Mouse (Mus musculus): Measurements from ENCODE around the gene Chrm4. TPM values are rescaled to one million over a fixed set of nuclear protein-coding genes. Genes with fewer than 3 reads are reported as not detected.

Chrm4 gene
- polyA plus RNA-seq, 1 experiment from 2014 or later = 0.25 TPM

DNA sequence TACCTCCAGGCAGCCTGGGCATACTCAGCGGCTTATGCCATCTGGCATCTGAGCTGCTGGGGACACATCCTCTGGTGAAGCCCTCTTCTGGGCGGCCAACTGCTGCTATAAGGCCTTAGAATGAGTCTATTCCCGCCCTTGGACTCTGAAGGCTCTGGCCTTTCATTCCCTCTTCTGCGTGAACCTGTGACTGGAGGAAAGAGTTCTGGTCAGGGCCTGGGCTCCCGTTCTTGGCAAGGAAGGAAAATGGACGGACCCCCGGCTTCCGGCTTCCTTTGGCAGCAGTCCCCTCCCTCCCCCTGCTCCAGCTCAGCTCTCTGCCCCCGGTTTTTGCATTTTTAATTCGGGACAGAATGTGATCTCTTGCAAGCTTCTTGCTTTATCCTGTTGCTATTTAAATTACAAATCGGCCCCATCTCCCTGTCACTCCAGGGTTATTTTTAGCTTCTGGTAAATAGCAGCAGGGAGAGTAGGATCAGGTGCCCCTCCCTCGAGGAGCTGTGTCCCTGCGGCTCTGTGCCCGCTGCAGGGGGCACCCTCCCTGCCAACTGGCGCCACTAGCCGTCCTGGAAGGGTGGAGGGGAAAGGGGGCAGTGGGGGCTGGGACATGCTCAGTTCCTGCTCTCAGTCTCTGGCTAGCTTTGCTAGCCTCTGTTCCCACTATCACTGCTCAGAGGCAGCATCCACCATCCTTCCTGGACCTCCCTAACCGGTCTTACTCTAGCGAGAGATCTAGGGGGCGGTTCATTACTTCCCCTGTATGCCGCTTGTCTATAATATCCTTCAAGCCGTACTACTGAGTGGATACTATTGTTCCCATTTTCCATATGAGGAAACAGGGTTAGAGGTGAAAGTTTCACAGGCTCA, 44.4 kb downstream of the Chrm4 start:
- 0 out of 2 replicates have a peak overlapping the region, but pooled peaks have one; percentile 12 for H3K9ac ChIP-seq
- peaks cover 36% of the 10 kb centered on the region for H3K4me1 ChIP-seq
- no peak overlapping the region; the same call in 1 of the 2 replicates for H3K4me3 ChIP-seq (replicated peaks)
- peak; percentile 39; the same call in 1 of the 2 replicates for ATAC-seq (ENCODE audit: insufficient number of reproducible peaks, low FRiP score, low TSS enrichment, low read depth)
- WGBS = 16% methylated on average over 21 of the region's 21 CpGs
- no peaks in the 10 kb centered on the region for H3K9me3 ChIP-seq (replicated peaks)
- H3K27me3 ChIP-seq = peaks cover 26% of the 10 kb centered on the region
- H3K27ac ChIP-seq (replicated peaks) = peak overlapping the region; percentile 84
- H3K4me2 ChIP-seq (replicated peaks) = peak overlapping the region; percentile 40
- no peaks in the 10 kb centered on the region for H3K36me3 ChIP-seq

DNA sequence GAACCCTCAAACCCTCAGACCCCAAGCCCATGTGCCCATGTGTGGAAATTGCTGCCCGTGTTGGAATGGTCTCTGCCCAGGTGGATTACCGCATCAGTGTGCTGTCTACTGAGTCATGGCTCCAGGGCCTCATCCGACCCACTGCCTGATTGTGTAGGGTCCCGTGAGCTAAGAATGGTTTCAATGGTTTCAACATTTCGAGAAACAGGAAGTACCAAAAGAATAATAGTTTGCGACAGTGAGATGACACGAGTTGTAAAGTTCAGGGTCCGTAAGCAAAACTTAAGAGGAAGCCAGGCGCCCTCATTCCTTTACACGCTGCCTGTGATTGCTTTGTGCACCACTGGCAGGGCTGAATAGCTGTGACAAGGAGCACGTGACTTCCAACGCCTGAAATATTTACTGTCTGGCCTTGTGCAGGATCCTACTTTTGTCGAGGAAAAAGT, 45.1 kb downstream of the Chrm4 start:
- no peak overlapping the region for H3K9ac ChIP-seq
- peak overlapping the region; percentile 84 for H3K27ac ChIP-seq (replicated peaks)
- peaks cover 33% of the 10 kb centered on the region for H3K27me3 ChIP-seq
- H3K9me3 ChIP-seq (replicated peaks) = no peaks in the 10 kb centered on the region
- no peak overlapping the region for H3K4me2 ChIP-seq (replicated peaks)
- 32% methylated on average over 13 of the region's 13 CpGs for WGBS
- H3K4me1 ChIP-seq = peaks cover 36% of the 10 kb centered on the region
- no peak for ATAC-seq (ENCODE audit: insufficient number of reproducible peaks, low FRiP score, low TSS enrichment, low read depth)
- H3K4me3 ChIP-seq (replicated peaks) = no peak overlapping the region
- H3K36me3 ChIP-seq = no peaks in the 10 kb centered on the region

DNA sequence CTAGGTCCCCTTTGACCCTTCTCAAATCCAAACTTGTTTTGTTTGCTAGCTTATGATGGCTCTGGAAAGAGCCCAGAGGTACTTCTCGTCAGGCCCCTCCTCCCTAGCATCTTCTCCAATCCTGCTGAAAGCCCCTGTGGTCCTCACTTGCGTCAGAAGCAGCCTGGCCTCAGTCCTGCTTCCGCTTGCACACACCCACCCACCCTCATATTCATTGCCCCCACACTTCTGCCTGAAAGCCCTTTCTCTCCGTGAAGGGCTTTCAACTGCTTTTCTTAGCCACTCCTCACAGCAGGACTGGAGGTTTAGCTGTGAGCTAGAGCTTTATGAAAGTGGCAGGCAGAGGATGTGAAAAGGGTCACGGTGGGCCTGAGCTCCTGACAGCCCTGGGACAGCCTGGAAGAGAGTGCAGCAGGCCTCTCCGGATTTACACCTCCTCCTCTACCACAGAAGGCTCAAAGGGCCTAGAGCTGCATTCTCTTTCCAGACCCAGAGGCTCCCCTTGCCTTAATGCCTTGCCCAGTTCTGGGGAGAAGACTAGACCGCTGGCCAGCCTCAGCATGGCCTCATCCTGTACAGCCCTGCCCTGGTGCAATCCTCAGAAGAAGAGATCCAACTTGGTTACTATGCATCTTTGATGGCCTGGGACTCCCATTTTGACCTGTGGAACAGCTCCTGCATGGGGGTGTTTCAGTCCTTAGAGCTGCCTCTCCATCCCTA, 46.5 kb downstream of the Chrm4 start:
- no peak overlapping the region for H3K9ac ChIP-seq
- ATAC-seq (ENCODE audit: insufficient number of reproducible peaks, low FRiP score, low TSS enrichment, low read depth) = no peak
- no peak overlapping the region for H3K27ac ChIP-seq (replicated peaks)
- 39% methylated on average over 7 of the region's 7 CpGs for WGBS
- peaks cover 37% of the 10 kb centered on the region for H3K27me3 ChIP-seq
- no peaks in the 10 kb centered on the region for H3K36me3 ChIP-seq
- H3K4me2 ChIP-seq (replicated peaks) = no peak overlapping the region
- no peaks in the 10 kb centered on the region for H3K9me3 ChIP-seq (replicated peaks)
- no peak overlapping the region for H3K4me3 ChIP-seq (replicated peaks)
- H3K4me1 ChIP-seq = peaks cover 35% of the 10 kb centered on the region

DNA sequence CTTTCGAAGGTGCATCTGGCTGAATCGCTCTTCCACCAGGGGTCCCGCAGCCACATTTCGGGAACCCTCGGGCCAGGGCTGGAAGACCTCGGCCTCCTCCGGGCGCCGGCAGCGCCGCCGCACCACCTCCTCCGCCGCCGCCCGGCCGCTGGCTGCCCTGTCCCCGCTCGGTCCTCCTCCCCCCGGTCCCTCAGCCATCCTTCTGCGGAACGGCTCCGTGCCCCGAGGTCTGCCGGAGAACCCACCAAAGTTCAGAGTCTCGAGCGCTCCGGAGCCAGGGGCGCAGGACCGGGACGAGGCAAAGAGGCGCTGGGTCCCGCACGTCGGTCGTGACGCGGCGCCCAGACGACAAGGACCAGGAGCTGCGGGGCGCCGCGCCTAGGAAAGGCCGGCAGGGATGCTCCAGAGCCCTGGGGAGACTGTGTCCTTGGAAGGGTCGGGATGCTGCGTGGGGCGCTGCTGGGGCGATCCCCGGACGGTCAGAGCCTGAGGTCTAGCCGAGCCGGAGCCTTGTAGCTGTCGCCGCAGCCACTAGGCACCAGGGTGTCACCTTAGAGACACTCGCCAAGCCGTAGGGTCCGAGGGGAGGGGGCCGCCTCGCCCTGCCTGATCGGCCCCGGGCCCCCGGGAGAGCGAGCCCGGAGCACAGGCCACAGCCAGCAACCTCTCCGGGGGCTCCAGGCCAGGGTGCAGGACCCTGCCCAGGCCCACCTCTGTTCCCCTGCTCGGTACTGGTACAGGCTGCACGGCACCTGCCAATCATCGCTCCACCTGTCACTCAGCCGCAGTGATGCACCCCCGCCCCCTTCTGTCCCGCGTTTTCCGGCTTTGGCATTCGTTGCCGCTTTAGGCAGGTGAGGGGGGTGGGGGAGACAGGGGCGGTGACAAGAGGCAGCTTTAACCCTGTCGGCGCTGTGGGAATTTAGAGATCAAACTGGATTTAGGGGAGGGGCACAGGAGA, 48.8 kb downstream of the Chrm4 start, which contains the start of gene Dgkz:
Dgkz (minus strand) TSS at position 284 of the 961 bp plus-strand sequence.
- Histone ChIP-seq H3K9me3 (replicated peaks) (no peaks in the 10 kb centered on the region), H3K27ac (replicated peaks) (no peak within 1 kb of the TSS), H3K9ac (no peak within 1 kb of the TSS), H3K27me3 (peaks cover 37% of the 10 kb centered on the region), H3K36me3 (no peaks in the 10 kb centered on the region), H3K4me1 (peaks cover 40% of the 10 kb centered on the region), H3K4me2 (replicated peaks) (peak within 1 kb of the TSS; percentile 71), H3K4me3 (replicated peaks) (peak within 1 kb of the TSS; percentile 42)
- 1% methylated on average over 79 of the region's 79 CpGs for WGBS
- no peak; the same call in 1 of the 2 replicates for ATAC-seq (ENCODE audit: insufficient number of reproducible peaks, low FRiP score, low TSS enrichment, low read depth)

DNA sequence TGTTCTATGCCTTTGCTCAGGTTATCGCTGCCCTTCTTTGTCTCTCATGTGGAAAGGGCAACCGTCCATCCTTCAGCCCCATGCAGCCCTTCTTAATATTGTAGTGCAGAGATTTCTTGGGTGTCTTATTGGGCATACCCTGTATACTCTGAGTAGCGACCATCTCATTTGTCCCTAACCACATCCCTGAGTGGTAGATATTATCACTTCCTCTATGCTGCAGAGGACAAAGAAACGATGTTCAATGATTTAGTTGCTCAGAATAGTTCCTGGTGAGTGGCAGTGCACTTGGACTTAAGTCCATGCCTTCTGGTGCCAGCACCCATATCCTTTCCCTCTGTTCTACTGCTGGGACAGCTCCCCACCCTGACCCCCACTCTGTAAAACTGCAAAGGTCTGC, 50.9 kb downstream of the Chrm4 start:
- Histone ChIP-seq H3K4me2 (replicated peaks) (no peak overlapping the region), H3K27me3 (peaks cover 37% of the 10 kb centered on the region)
- no peak for ATAC-seq (ENCODE audit: insufficient number of reproducible peaks, low FRiP score, low TSS enrichment, low read depth)

More for the DNA sequence above, 50.9 kb downstream of the Chrm4 start:
- no peak overlapping the region for H3K9ac ChIP-seq
- no peak overlapping the region for H3K4me3 ChIP-seq (replicated peaks)
- H3K27ac ChIP-seq (replicated peaks) = peak overlapping the region; percentile 30; the same call in 1 of the 2 replicates
- H3K9me3 ChIP-seq (replicated peaks) = no peaks in the 10 kb centered on the region
- H3K36me3 ChIP-seq = peaks cover 5% of the 10 kb centered on the region; the same call in 1 of the 2 replicates
- H3K4me1 ChIP-seq = peaks cover 24% of the 10 kb centered on the region
- WGBS = 73% methylated on average over 4 of the region's 4 CpGs

Small RNA genes within 50 kb of the gene (microRNA-seq; reads per million reads assigned to microRNA genes)
- not detected for gene Mir6999 (ENCODE audit: borderline number of aligned reads)

Other genes starting within 250 kb of the Chrm4 start
- 31.6 and 33.5 TPM in 2 replicates for gene Atg13, start 216.7 kb upstream of the Chrm4 start, polyA plus RNA-seq (2015; fragmentation: Nextera tagmentation; extraction: Ambion mirVana)
- gene Harbi1, start 216.4 kb upstream of the Chrm4 start, polyA plus RNA-seq (2015; fragmentation: Nextera tagmentation; extraction: Ambion mirVana) = 19.3 and 25.4 TPM in 2 replicates
- gene Ambra1, start 197.1 kb upstream of the Chrm4 start, polyA plus RNA-seq (2015; fragmentation: Nextera tagmentation; extraction: Ambion mirVana) = 17.3 and 18.1 TPM in 2 replicates
- gene Mdk, start 5.0 kb downstream of the Chrm4 start, polyA plus RNA-seq (2015; fragmentation: Nextera tagmentation; extraction: Ambion mirVana) = 879 and 898 TPM in 2 replicates
- 0.67 and 0.79 TPM in 2 replicates for gene Gm9821, start 18.5 kb downstream of the Chrm4 start, polyA plus RNA-seq (2015; fragmentation: Nextera tagmentation; extraction: Ambion mirVana)
- gene Dgkz, start 48.6 kb downstream of the Chrm4 start, polyA plus RNA-seq (2015; fragmentation: Nextera tagmentation; extraction: Ambion mirVana) = 36.3 and 39.9 TPM in 2 replicates
- gene Creb3l1, start 97.3 kb downstream of the Chrm4 start, polyA plus RNA-seq (2015; fragmentation: Nextera tagmentation; extraction: Ambion mirVana) = 36.8 and 44.3 TPM in 2 replicates
- 36.1 and 37.6 TPM in 2 replicates for gene Phf21a, start 165.9 kb downstream of the Chrm4 start, polyA plus RNA-seq (2015; fragmentation: Nextera tagmentation; extraction: Ambion mirVana)